Mouse (Mus musculus): Measurements from ENCODE around the gene Ddx46.

DNA sequence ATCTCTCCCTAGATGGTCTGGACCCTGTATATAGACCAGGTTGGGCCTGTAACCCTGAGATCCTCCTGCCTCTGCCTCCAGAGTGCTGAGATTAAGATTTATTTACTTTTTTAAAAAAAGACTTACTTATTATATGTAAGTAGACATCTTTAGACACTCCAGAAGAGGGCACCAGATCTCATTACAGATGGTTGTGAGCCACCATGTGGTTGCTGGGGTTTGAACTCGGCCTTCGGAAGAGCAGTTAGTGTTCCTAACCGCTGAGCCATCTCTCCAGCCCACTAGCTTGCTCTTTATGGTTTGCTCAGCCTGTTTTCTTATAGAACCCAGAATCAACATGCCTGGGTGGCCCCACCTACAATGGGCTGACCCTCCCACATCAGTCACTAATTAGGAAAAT is 78.0 kb downstream of the Ddx46 start:
- TF ChIP-seq CTCF (IDR thresholded peaks at IDR 0.05; ENCODE audit: extremely low read depth, insufficient read depth, insufficient read length, insufficient replicate concordance) (no peak), POLR2A (IDR thresholded peaks at IDR 0.05; ENCODE audit: low read depth, low read length) (no peak)
